Mouse (Mus musculus) CD4-positive naive resting alpha-beta T cell, adult 57 days (primary cell): Measurements from ENCODE around the gene Wasf1. TPM values are rescaled to one million over a fixed set of nuclear protein-coding genes. Genes with fewer than 3 reads are reported as not detected.

Experiments
- total RNA-seq: library from RNA; stranded (reverse); gene quantifications from one replicate; pipeline ENCODE4 v1.2.4, GENCODE M21; 2023

Gene Wasf1
- total RNA-seq, result 0.21 TPM

DNA sequence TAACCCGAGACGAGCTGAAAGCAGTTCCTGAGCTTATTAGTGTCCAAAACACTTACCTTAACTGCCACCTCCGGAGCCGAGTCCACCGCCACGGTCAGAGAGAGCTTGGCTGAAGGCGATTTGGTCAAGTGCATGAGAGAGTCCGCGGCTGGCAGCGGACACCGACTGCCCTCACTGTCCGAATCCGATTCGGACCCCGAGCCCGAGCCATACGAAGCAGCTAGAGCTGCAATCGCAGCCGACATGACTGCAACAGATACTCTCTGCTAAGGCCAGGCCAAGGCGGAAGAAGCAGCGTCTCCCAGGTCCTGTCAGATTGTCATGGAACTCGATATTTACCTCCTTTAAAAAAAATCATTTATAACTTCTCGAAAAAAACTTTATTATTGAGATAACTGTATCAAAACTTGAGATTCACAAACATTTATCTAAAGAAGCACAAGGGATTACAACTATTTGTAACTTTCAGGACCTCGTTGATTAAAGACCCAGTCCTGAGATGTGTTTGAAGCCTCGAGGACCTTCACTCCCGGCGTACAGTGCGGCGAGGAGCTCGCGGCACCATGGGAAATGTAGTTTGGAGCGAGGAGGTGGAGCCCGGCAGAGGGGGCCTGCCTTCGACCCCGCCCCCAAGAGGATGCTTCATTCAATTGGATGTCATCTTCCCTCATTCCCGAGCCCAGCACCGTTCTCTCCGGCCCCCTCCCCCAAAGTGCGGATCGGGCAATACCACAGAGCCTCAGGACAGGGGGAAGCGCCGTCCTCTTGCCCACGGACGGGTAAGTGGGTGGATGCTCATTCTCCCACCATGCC, at the start of gene Wasf1, which contains the start of gene Cdc40:
Gene Wasf1, plus strand, starts transcription at position 645 of the 813 bp plus-strand sequence.
Gene Cdc40, minus strand, starts transcription at position 481 of the 813 bp plus-strand sequence.

Other genes with a start within 250 kb of the Wasf1 start
- 0.89 TPM for gene Mettl24, start 200.2 kb upstream of the Wasf1 start, total RNA-seq
- 52.4 TPM for gene Cdc40, start 164 bp upstream of the Wasf1 start, total RNA-seq
- not detected for gene Gpr6, start 188.8 kb downstream of the Wasf1 start, total RNA-seq